Mouse (Mus musculus) embryo, embryonic 10.5 days (tissue): Measurements from ENCODE around the gene Gabrq.

Experiments used
- DNase-seq: peaks from one replicate; pipeline ENCODE4 v3.0.0-alpha.2; 2015; ENCODE audit warnings: low spot score

Gene Gabrq

DNA sequence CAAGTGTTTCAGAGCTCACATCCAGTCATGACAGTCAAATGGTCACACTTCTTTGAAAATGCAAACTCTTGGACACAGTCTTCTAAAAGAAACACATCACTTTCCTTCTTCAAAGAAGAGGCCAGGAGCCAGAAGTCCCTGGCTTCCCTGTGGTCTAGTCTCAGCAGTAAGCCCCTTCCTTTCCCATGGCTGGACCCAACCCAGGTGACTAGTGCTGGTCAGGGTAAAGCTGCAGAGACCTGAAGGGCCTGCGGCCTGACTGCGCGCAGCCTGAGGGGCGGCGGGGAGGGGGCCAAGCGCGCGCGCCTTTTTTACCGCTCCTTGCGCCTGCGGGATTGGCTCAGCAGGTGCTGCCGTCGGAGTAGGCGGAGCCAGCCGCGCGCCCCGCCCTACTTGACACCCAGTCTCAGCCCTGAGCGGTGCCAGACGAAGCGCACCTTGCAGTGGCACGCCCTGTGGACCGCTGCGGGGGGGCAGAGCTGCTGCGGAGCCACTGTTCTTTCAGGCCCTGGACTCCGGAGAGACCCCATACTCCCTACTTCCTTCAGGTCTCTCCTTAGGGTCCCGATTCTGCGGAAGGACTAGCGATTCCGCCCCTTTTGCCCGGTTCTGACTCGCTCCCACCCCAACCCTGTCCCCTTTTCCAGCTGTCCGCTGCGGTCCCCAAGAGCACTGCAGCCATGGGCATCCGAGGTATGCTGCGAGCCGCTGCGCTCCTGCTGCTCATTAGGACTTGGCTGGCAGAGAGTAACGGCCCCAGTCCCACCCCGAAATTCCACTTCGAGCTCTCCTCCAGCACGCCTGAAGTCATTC lies at the start of gene Gabrq:
TSS of gene Gabrq (plus strand) at position 403 of the 813 bp plus-strand sequence.
- DNase-seq = peak; percentile 43

DNA sequence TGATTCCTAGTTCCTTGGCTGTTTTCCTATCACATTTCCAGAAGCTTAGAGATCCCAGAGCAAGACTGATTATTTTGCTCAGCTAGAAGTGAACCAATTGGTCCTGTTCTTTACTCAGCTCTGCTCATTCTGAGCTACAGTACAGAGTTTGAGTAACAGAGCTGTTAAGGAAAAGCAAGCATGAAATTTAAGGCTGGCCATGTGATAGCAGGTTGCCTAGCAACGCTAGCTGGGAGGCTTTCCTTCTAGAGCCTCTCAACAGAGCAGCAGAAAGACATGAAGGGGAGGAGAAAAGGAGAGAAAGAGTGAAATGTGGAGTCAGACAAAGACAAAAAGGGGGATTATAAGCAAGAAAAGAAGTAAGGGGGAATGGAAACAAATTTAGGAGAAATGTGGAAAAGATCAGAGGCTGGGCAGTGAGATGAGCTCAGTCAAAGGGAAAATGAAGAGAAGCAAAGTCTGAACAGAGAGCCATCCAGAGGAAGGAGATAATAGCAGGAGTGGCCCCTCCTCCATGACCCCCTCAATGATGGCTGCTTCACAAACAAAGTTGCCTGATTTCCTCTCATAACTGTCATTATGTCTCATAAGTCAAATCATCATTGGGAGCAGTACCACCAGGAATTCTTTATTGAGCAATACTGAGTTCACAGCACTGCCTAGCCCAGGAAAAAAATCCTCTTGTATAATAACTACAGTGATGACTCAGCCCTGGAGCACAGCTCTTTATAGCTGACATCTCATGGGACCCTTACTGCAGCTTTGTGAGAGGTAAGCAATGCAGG lies 36.0 kb upstream of the Gabrq start:
- peak; percentile 56 for DNase-seq

DNA sequence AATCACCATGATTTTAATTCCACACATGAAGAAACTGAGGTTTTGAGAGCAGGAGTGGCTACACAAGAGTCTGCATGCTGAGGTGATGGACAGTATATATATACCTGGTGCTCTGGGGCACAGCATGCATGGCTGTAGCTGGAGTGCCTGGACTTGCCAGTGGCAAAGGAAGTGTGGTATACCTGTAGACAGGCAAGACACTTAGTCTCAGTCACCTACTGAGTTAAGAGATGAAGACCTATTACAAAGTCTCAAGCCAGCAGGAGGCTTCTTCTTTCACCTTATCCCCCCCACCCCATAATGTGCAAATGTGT lies 35.5 kb upstream of the Gabrq start:
- no peak for DNase-seq

DNA sequence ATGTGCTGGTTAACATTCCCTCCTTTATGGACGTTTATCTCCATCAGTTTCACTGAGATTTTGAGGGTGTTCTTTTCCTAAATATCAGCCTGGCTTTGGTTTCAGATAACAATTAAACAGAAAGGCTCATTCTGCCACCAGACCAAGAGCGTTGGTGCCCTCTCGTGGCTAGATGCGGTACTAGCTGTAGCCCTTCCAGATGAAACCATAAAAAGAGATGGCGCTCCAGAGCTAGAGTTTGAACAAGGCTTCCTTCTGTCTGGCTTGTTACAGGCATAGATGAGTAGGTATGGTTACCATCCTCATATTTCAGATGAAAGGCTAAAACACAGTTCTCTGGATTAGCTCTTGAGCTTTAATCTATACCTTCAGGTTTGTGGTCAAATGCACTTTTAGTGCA lies 5.4 kb upstream of the Gabrq start:
- peak; percentile 84 for DNase-seq

DNA sequence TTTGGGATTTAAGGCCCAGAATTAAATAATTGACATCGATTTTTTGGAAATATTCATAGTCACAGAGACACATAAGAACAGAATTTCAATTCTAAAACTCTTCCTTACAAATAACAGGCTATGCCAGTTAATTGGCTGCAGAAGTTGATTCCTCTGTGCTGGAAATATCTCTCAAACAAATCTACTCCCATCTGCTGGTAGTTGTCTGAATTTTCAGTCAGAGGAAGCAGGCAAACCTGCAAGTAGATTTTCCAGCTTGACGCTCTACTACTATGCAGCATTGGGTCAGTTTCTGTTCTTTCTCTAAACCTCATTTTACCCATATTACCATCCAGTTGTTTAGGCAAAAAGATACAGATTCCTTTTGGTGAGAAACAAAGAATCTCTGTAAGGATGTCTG lies 1.7 kb upstream of the Gabrq start:
- DNase-seq = no peak

DNA sequence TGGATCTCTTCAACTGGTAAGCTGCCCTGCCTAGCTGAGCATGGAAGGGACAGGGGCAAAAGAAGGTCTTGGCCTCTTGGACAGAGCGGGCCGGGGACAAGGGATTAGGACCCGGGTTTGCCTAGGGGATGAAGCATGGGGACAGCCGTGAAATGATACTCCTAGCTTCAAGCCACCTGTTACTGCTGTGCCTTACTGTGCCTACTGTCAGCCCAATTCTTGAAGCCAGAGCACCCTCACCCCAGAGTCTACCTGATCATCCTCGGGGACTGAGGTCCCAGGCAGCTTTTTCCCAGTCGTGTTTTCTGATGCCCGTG lies 569 bp downstream of the Gabrq start:
- DNase-seq = no peak
